Mouse (Mus musculus): Measurements from ENCODE around the gene Podxl2. TPM values are rescaled to one million over a fixed set of nuclear protein-coding genes. Genes with fewer than 3 reads are reported as not detected.

Gene Podxl2
- total RNA-seq, 2 experiments from 2014 or later: 48.5 to 55.1 TPM

- no peak overlapping the region for H3K4me3 ChIP-seq
These were observed 59.8 kb downstream of the Podxl2 start for GRCm38 (mm10) chr6:88815036-88815435.

GRCm38 (mm10) chr6:88813832-88814231 is 61.0 kb downstream of the Podxl2 start:
- TF ChIP-seq CTCF (IDR thresholded peaks at IDR 0.05): no peak
- Histone ChIP-seq H3K4me3 (no peak overlapping the region), H3K27ac (no peak overlapping the region)
- peak; percentile 18 for DNase-seq
- intact Hi-C loops (cut with DNase I): no loop called here

More at GRCm38 (mm10) chr6:88815036-88815435, 59.8 kb downstream of the Podxl2 start:
- DNase-seq: no peak
- TF ChIP-seq CTCF (IDR thresholded peaks at IDR 0.05): no peak
- no peak overlapping the region for H3K27ac ChIP-seq
- intact Hi-C loops (cut with DNase I): no loop called here

GRCm38 (mm10) chr6:88812886-88813285 is 62.0 kb downstream of the Podxl2 start:
- no peak overlapping the region for H3K4me3 ChIP-seq
- DNase-seq: peak; percentile 18
- intact Hi-C loops (cut with DNase I): no loop called here
- TF ChIP-seq CTCF (IDR thresholded peaks at IDR 0.05): peak; percentile 81
- peak overlapping the region; percentile 61 for H3K27ac ChIP-seq

GRCm38 (mm10) chr6:88811880-88812400 is 62.9 kb downstream of the Podxl2 start:
- no peak for TF ChIP-seq CTCF (IDR thresholded peaks at IDR 0.05)
- H3K4me3 ChIP-seq: no peak overlapping the region
- DNase-seq: peak; percentile 33
- intact Hi-C loops (cut with DNase I): no loop called here
- H3K27ac ChIP-seq: peak overlapping the region; percentile 61

- DNase-seq: peak; percentile 23
- TF ChIP-seq CTCF (IDR thresholded peaks at IDR 0.05): no peak
- intact Hi-C loops (cut with DNase I): no loop called here
- peak overlapping the region; percentile 61 for H3K27ac ChIP-seq
- peak overlapping the region; percentile 21; the same call in 1 of the 2 replicates for H3K4me3 ChIP-seq
These were observed 63.4 kb downstream of the Podxl2 start for GRCm38 (mm10) chr6:88811396-88811795.

GRCm38 (mm10) chr6:88810291-88810690 is 64.6 kb downstream of the Podxl2 start:
- intact Hi-C loops (cut with DNase I): no loop called here
- H3K4me3 ChIP-seq: no peak overlapping the region
- H3K27ac ChIP-seq: peak overlapping the region; percentile 61
- no peak for DNase-seq
- TF ChIP-seq CTCF (IDR thresholded peaks at IDR 0.05): no peak

- DNase-seq: no peak
- TF ChIP-seq CTCF (IDR thresholded peaks at IDR 0.05): no peak
- Histone ChIP-seq H3K27ac (peak overlapping the region; percentile 61), H3K4me3 (no peak overlapping the region)
- intact Hi-C loops (cut with DNase I): no loop called here
These were observed 65.5 kb downstream of the Podxl2 start for GRCm38 (mm10) chr6:88809091-88810037.

GRCm38 (mm10) chr6:88804966-88805577 is 69.8 kb downstream of the Podxl2 start:
- Histone ChIP-seq H3K27ac (no peak overlapping the region), H3K4me3 (no peak overlapping the region)
- no peak for TF ChIP-seq CTCF (IDR thresholded peaks at IDR 0.05)
- intact Hi-C loops (cut with DNase I): no loop called here
- no peak for DNase-seq

GRCm38 (mm10) chr6:88803957-88804695 is 70.7 kb downstream of the Podxl2 start:
- intact Hi-C loops (cut with DNase I): no loop called here
- no peak for DNase-seq

GRCm38 (mm10) chr6:88803051-88803450 is 71.8 kb downstream of the Podxl2 start:
- no peak for DNase-seq

More at GRCm38 (mm10) chr6:88803957-88804695, 70.7 kb downstream of the Podxl2 start:
- TF ChIP-seq CTCF (IDR thresholded peaks at IDR 0.05): no peak; the same call in 1 of the 2 replicates
- Histone ChIP-seq H3K27ac (no peak overlapping the region), H3K4me3 (no peak overlapping the region)

GRCm38 (mm10) chr6:88800735-88801134 is 74.1 kb downstream of the Podxl2 start:
- H3K4me3 ChIP-seq: no peak overlapping the region
- H3K27ac ChIP-seq: peak overlapping the region; percentile 40
- peak; percentile 29 for DNase-seq
- intact Hi-C loops (cut with DNase I): no loop called here
- no peak for TF ChIP-seq CTCF (IDR thresholded peaks at IDR 0.05)

More at GRCm38 (mm10) chr6:88803051-88803450, 71.8 kb downstream of the Podxl2 start:
- H3K4me3 ChIP-seq: no peak overlapping the region
- no peak overlapping the region for H3K27ac ChIP-seq
- intact Hi-C loops (cut with DNase I): no loop called here
- no peak for TF ChIP-seq CTCF (IDR thresholded peaks at IDR 0.05)

GRCm38 (mm10) chr6:88800191-88800590 is 74.7 kb downstream of the Podxl2 start:
- TF ChIP-seq CTCF (IDR thresholded peaks at IDR 0.05): no peak

More at GRCm38 (mm10) chr6:88800191-88800590, 74.7 kb downstream of the Podxl2 start:
- no peak overlapping the region for H3K4me3 ChIP-seq
- intact Hi-C loops (cut with DNase I): no loop called here
- peak overlapping the region; percentile 40; the same call in 1 of the 2 replicates for H3K27ac ChIP-seq
- no peak for DNase-seq

Data from gastrocnemius, adult 2 months (tissue).